Mouse (Mus musculus) cerebral cortex, adult 2 months (tissue): ENCODE results near the gene Rassf4.

Source experiments
- WGBS: fragments of 180-500 bp; shearing (Covaris S2); methylation state at CpG from one replicate; pipeline ENCODE4 v1.1.7; 2018; 5-methylcytosine and 5-hydroxymethylcytosine counted together

Gene Rassf4

DNA sequence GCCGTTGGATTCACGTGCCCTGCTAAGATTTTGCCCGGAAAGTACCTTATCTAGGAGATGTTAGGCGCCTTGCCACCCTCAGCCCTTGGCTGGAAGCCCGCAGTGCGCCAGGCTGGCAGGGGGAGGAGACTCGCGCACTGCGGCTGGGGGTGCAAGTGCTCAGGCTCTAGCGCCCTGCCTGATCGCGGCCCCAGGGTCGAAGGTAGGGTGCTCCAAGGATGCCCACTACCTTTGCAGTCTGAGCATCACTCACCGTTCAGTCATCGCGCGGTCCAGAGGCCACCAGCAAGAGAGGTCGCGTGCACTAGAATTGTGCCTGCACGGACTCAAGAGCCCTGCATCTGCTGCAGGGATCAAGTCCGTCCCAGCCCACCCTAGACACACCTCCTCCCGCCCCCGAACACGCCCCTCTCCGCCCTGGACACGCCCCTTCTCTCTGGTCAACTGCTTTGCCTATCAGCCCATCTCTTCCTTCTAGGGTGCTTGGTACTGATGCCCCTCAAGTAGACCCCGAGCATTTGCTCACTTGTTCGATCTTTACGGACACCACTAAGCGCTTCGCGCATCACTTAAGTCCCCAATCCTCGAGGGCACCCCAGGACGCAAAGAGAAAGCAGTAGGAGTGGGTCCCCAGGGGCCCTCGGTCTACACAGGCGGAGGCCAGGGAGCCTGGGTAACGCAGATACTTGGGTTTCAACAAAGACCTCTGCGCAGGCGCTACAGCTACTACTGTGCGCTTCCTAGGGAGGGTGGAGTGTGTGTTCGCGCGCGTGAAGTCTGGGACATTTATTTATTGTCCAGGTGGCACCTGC is at the start of gene Rassf4:
Gene Rassf4, minus strand, starts transcription at position 482 of the 812 bp plus-strand sequence.
- 1% methylated on average over 44 of the region's 44 CpGs for WGBS

DNA sequence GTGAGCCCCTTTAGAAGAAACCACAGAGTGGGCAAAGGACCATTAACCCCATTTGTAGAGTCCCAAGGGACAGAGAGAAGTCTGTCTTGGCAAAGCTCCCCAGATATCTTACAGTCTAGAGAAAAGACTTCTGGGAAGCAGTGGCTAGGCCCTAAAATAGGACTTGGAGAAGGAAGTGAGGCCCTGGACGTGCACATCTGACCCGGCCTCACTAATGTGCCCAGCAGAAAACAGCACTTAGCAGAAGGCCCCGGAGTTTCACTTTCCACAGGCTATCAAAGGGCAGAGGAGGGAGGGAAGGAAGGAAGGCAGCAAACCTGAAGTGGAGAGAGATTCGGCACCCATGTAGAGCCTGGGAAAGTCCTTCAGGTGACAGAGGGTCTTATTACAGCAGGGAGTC is 45.2 kb upstream of the Rassf4 start:
- 82% methylated on average over 4 of the region's 4 CpGs for WGBS

DNA sequence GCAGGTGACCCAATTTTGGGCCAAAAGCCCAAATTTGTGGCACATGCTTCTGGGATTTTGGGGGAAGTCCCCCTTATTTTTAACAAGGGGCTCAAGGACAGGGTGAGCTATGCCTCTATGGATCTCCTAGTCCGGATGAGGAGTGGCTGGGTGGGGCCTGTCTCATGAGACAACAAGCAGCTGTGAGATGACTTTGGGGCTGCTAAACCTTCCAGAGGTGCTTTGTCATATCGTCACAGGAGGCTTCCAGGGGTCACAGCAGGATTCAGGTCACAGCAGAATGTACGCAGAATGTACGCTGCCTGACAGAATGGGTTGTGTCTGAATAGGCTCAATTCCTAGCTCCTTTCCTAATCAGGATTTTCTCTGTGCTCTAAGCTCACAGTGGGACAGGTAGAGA is 44.6 kb upstream of the Rassf4 start:
- 91% methylated on average over 4 of the region's 4 CpGs for WGBS

DNA sequence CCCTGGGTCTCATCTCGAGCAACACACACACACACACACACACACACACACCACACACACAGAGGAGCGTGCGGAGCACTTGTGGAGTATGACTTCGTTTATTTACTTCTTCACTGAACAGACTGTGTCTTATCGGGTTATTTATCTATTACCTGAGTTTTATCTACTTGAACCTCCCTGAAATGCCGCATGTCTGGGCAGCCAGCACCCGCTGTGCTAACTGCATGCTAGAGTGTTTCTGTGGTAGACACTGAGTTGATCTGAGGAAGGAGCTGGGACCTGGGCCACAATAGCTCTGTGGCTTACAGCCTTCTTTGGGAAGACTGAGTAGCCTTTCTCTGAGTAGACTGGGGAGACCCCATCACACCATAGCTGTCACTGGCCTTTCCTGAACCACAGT is 44.1 kb upstream of the Rassf4 start:
- WGBS = 92% methylated on average over 7 of the region's 7 CpGs

DNA sequence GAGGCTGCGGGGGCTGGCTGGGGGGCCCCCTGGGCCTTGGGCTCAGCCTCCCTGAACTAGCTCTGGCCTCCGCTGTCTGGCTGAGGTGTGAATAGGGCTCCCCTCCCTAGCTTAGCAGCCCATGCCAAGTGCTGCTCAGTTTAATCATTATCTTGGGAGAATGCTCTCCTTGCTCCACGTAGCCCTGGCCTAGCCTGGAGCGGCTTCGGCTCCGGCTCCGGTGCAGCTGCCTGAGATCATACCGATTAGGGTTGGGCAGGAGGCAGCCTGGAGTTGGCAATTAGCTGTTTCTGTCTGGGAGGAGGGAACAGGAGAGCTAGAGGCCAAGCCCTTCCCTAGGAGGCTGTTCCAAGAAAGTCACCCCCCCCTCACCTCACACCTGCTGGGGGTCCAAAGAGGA is 42.9 kb upstream of the Rassf4 start, which contains the start of gene Tmem72:
Gene Tmem72, minus strand, starts transcription at position 248 of the 400 bp plus-strand sequence.
- 72% methylated on average over 8 of the region's 8 CpGs for WGBS

DNA sequence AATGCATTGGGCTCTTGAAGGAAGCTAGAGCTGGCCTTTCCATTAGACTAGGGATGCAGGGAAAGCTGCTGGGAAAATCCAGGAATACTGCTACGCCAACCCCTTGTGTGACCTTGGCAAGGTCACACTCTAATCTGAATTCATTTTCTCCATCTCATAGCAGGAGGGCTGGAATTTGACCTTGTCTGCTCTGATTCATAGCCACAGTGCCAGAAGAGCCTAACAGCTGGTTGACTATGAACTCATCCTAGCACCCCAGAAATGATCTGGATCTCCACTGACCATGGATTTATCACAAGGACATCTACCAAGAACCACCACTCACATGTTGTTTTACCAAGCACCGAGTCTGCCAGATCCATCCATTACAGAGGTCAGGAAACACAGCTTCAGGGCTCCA is 41.4 kb upstream of the Rassf4 start:
- 91% methylated on average over 2 of the region's 2 CpGs for WGBS

DNA sequence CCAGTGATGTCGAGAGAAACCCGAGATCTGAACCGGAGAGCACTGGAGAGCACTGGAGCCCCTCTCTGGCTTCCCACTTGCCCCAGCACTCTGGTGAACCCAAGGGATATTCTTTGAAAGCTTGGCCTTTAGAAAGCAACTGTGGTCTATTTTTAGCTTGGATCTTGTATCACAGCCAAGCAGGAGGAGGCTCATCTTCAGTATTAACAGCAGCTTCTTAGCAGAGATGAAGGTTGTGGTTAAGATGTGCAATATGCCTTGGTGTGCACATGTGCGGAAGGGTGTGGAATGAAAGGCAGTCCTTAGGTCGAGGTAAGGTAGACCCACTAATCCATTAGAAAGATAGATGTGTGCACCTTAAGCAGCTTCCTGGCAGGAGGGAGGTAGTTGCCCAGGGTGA is 40.8 kb upstream of the Rassf4 start:
- 73% methylated on average over 5 of the region's 5 CpGs for WGBS

DNA sequence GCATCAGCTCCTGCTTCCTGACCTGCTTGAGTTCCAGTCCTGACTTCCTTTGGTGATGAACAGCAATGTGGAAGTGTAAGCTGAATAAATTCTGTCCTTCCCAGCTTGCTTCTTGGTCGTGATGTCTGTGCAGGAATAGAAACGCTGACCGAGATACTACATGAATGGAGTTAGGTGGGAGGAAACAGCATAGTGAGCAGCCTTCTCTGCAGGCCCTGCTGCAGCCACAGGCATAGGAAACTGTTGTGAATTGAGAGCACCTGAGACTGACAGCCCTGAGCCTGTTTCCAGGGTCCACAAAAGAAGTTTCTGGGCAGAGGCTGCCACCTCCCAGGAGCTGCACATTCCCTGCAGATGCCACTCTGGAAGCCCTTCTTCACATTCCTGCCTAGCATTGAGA is 40.2 kb upstream of the Rassf4 start:
- WGBS = 61% methylated on average over 3 of the region's 3 CpGs

DNA sequence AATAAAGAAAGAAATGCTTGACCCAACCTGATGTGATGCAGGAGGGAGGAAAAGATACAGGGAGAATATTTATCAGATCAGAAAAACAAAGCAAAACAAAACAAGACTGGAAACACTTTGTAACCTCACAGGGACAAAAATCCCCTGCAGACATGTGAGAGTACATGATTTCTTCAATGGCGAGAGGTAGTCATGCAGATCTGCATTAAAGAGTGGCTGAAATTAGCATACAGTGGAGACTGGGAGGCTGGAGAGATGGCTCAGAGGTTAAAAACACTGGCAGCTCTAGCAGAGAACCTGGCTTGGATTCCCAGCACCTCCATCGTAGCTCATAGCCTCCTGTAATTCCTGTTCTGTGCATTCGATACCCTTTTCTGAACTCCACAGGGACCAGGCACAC is 38.8 kb upstream of the Rassf4 start:
- 92% methylated on average over 3 of the region's 3 CpGs for WGBS

DNA sequence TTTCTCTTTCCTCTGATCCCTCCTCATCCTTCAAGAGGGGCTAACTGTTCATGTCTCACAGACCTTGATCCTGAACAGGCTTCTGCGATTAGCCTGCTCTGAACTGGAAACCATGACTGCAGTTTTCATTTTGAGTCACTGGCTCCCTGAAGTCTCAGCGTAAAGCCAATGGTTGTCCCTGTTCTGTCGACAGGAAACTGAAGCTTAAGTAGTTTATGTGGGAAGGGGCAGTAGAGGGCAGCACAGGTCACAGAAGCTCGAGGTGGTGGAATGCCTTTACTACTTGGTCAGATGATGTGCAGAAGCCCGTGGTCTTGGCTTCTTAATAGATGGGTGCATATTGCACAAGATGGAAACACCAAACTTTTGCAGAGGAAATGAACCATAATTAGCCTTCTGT is 38.3 kb upstream of the Rassf4 start:
- 50% methylated on average over 5 of the region's 5 CpGs for WGBS

DNA sequence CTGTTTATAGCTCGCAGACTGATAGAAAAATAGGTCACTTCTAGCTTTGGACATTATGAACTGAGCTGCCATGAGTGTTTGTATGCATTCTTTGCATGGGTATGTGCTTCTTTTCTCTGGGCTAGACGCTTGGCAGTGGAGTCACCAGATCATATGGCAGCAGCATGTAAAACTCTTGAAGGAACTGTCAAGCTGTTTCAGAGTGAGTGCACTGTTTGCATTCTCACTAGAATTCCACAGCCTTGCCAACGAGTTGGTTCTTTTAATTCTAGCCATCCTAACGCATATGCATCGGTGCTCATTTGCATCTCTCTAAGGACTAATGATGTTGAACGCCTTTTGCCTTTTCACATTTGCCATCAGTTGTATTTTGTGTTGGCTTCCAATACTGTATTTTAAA is 30.6 kb upstream of the Rassf4 start:
- WGBS = 36% methylated on average over 6 of the region's 6 CpGs

DNA sequence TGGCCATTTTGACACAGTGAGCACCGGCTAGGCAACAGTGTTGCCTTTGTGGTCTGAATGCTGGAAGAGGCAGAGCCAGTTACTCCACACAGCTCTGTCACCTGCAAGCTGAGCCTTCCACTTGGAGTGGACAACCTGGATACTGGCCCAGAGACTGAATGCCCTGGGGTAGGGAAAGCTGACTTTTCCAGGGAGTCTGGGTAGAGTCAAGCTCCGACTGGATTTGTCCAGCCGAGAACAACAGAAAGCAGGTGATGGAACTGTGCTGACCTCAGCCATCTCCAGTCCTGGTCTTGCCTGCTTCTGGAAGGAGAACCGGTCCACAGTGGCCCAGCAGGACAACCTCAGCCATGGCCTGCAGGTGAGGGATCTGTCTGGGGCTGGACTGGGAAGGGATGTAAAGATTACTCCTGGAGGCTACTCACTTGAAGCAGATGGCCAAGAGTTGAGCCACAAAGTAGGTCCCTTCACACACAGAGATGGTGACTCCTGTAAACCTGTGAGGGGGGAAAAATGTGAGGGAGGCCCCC is 24.2 kb upstream of the Rassf4 start:
- 92% methylated on average over 4 of the region's 4 CpGs for WGBS

DNA sequence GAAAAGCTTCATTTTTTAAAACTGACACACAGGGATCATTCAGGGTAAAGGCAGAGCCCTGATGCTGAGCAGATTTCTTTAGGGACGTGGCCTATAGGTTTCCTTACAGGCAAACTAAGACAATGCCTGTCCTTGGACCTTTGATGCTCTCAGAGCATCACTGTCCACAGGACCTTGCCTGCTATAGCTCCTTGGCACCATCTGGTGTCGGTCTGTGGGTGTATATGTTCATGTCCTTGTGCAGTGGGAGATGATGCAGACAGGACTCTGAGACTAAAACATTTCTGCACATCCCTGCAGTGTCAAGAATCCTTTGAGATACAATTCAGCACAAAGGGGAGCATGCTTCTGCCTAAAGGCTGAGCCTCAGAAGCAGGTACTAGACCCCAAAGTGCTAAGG is 23.7 kb upstream of the Rassf4 start:
- 63% methylated on average over 2 of the region's 2 CpGs for WGBS

DNA sequence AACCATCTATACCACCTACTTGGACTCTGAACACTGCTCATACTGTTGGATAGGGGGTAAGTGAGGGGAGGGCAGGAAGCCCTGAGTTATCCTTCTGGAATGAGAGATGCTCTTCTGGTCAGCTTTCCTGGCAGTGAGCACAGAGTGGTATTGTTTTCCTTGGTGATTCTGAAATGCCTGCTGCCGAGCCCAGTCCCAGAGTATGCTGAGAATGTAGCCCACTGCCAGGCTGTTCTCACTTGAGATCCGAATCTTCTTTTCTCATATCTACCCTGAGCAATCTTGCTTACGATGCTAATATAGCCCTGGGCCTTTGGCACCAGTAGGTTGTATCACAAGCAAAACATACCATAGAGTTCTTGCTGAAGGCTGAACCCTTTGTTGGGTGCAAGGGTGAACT is 20.6 kb upstream of the Rassf4 start:
- 58% methylated on average over 3 of the region's 3 CpGs for WGBS

DNA sequence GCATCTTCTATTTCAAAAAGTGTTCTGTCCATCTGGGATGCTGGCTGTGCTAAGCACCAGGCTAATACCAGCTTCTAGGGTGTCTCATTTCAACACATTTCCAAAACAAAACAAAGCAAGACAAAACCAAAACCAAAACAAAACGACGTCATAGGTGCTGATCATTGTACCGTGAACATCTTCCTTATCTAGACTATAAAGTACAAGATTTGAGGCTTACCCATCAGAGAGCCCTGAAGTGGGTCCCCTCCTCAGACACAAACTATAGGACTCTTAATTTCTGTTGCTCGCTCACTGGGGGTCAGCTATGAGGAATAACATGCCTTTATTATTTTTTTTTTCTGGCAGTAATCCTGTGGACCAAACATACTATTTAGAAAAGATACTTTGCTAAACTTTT is 19.9 kb upstream of the Rassf4 start:
- WGBS = 85% methylated on average over 4 of the region's 4 CpGs

DNA sequence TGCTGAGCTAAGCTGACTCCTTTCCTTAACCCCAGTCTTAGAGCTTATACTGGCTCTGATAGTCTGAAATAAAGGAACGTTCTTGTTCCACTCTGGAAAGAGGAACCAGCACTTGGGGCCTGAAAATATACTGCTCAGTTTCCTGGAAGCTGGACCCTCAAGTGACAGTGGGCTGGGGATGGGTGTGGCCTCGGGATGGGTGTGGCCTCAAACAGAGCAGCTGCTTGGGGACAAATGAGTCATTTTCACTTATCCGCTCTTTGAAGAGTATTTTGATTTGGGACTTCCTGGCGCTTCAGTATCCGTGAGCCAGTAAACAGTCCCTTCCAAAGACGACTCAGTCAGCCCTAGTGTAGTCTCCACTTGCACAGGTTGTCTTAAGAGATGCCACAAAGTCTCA is 8.6 kb upstream of the Rassf4 start:
- 58% methylated on average over 6 of the region's 6 CpGs for WGBS

DNA sequence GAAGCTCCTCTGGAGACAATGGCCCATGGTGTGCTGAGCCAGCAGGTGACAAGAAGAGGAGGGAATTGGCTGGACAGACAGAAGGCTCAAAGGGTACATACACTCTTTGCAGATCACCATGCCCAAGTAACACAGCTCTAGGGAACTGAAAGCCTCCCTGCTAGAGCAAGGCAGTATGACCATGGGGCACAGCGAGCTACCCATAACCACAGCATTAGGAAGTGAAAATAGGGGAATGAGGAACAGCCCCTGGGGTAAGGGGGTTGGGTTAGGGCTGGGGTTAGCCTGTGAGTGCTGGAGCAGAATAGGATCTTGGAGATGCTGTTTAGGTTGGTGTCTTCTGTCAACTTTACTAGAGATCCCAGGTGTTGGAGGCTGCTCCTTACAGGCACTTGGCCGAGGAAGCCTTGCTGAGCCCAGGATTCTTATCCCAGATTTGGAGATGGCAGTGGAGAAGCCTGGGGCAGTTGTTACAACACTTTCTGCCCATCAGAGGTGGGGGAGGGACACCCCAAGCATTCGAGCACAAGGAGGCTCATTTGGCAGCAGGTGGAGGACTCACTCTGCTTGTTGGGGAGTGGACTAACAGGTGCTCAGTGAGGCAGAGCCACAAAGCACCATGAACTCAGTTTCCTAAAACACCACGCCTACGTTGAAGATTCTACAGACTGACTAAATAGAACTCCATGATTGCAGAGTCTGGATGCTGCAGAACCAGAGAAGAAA is 6.0 kb upstream of the Rassf4 start:
- WGBS = 82% methylated on average over 5 of the region's 5 CpGs

DNA sequence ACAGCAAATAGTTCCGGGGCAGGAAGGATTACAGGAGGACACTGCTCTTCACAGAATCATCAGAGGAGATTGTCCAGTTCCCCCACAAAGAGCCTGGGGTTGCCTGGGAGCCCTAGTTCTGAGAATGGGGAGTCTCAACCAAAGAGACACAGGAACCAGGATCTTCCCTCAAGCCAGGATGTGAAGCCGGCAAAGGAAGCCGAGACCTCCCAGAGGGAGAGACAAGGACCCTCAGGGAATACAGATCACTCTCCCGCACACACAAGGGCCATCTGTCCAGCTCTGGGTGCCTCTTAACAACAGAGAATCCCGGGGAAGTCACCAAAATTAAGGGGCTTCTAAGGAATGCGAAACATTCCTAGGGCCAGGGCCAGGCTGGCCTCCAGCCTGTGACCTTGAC is 3.6 kb upstream of the Rassf4 start:
- 91% methylated on average over 6 of the region's 6 CpGs for WGBS

DNA sequence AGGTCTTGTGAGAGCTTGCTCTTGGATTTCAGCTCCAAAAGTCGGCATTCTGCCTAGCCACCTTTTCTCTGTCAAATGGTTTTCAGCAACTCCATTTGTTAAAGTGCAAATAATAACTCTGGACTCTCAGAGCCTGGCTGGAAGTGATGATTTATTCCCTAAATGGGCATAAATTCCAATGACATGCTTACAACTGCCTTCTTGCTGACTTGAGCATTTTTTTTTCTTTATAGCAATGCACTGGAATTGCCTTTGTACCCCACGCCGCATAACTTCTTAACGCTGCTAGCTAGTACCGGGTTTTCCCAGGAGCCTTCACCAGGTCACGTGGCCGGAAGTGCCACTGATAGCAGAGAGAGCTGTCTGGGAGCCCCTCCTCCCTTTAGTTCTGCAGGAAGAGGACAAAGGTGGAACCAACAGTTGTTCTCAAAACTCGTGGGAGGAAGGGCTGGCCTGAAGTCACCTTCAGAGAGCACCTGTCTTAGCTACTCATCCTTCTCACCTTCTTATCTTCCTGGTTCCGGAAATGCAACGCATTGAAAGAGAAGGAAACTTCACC is 2.7 kb upstream of the Rassf4 start:
- WGBS = 83% methylated on average over 10 of the region's 10 CpGs

DNA sequence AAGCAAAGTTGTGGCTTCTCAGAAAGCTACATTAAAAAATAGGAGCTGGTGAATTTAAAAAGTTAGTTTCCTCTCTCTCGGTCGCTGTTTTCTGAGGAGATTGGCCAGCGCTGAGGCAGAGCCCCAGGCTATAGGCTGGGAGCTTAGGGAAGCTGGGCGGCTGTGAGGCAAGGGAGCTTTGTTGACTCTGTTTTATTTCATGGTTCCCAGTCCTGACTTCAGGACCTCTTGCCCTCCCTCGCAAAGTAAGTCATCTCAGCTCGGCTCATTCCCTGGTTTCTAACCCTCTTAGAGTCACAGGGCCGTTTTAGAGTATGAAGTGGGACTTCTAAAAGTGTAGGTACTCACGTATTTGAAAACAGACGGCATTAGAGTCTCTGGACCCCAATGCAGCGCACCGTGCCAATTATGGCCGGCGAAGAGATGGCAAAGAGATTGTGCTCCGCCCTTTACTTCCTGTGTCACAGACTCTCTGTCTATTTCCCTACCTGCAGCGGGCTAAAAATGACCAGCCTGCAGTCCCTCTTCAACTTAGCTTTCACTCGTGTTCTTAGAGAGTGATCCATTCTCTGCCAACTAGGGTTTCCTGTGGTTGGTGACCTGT is 633 bp upstream of the Rassf4 start:
- 43% methylated on average over 16 of the region's 16 CpGs for WGBS

DNA sequence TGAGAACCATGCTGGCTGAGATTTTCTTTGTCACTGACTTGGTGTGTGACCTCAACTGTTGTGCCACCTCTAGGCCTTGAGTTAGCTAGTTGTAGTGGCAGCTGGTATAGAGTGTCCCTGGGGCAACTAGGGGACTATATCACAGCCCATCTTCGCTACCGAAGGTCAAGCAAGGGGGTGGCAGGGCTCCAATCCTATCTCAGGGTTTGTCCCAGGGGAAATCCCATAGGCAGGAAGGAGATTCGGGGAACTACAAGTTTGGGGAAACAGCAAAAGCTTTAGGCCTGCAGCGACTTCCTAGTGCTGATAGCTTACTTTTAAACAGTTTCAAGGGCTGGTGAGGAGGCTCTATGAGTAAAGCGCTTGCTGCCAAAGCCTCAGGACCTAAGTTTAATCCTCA is 1.4 kb downstream of the Rassf4 start:
- WGBS = 82% methylated on average over 5 of the region's 5 CpGs

DNA sequence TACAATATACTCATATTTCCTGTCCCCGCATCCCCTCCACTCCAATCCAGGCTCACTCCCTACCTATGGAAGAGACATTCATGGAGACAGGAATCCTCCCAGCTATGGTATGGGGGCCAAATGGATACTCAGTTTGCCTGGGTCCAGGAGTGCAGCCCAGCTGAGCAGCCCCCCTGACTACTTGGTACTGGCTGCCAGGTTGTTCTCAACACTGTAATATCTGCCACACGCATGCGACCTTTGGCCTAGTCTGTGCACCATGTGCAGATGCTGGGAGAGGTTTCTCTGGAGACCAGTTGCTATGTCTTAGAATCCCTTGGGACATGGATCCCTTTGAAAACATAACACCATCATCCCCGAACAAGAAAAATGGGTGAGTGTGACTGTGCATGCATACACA is 2.0 kb downstream of the Rassf4 start:
- WGBS = 93% methylated on average over 4 of the region's 4 CpGs
